Mouse (Mus musculus) thymus, postnatal 4 days (tissue): ENCODE data around the gene 2610028H24Rik.

Experiments
- DNase-seq: peaks from one replicate; pipeline ENCODE4 v3.0.0; 2021

Gene 2610028H24Rik

DNA sequence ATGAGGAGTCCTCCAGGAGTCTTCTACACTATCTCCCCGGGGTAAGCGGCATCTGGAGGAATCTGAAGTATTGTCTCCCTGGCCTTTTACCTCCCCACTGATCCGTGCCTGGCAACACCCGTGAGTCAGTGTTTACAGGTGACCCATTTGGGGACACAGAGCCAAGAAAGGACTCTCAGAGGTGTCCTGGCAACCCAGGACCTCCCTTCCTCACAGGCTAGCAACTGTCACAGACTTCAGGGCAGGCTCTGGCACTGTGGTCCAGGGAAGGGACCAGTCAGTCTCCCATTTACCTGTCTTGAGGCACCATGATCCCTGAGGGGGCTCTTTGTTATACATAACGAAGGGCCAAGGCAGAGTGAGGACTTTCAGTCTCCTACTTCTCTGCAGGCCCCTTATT lies at the start of gene 2610028H24Rik:
2610028H24Rik (plus strand) TSS at position 231 of the 400 bp plus-strand sequence.
- DNase-seq, result no peak

DNA sequence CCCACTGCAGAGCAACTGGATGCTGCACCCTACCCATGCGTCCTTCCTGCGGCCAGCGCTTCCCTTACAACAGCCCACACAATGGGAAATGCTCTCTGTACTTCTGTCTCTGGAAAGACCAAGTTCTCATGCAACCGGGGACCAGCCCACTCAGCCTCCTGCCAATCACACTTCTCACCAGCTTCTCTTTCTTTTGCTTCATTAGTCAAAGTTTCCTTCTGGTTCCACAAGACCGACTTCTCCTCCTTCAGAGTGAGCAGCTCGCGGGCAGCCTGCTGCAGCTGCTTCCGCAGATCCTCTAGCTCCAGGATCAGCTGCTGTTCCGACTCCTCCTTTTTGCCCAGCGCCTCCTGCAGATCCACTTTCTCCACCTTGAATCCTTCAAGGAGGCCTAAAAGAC lies 40.4 kb upstream of the 2610028H24Rik start:
- DNase-seq, result no peak

DNA sequence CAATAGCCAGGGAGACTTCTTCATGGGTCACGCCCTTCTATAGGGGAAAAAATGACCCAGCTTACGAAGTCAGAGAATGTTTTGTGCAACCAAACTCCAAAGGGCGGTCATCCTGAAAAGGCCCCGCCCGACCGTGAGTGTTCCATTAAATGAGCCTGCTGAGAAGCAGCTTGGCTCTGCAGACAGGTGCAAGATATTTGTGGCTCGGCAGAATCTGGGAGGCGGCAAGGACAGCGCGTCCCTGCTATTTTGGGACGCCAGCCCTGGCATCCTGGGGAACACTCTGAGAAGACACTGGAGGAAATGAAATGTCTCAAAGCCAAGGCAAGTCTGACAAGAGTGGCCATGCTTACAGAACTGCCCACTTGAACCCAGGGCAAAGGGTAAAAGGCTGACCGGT lies 32.1 kb upstream of the 2610028H24Rik start:
- DNase-seq, result no peak

DNA sequence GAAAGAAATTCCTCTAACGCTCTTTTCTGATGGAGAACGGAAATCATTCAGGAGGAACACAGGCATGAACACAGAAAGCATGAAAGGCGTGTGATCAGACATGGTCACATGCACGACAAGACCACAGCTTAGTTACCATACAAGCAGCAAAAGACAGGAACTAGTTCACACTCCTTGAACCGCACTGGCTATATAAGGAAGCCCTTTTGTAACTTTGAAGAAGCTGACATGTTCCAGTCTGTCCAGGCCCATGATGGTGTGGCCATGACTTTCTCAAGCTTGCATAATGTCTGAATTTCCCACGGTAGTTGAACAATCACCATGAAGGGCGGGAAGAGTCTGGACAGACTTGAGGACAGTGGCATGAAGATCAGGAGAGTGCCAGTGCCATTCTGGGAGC lies 23.2 kb upstream of the 2610028H24Rik start:
- DNase-seq, result no peak

DNA sequence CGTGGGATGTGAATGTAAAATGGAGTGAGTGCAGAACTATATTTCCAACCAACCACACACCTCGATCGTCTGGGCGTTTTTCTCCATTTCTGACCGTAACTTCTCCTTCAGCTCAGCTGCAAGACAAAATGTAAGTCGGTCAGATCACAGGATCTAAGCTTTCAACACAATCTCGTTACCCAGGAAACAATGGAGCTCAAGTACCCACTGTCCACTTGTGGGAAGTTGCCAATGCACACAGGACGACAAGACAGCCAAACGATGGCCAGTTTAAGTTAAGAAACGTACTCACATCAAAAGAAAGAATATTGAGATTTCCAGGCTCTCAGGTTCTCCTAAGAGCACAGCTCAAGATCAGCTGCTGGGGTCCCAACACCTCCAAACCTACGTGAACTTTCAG lies 15.0 kb upstream of the 2610028H24Rik start:
- no peak for DNase-seq

DNA sequence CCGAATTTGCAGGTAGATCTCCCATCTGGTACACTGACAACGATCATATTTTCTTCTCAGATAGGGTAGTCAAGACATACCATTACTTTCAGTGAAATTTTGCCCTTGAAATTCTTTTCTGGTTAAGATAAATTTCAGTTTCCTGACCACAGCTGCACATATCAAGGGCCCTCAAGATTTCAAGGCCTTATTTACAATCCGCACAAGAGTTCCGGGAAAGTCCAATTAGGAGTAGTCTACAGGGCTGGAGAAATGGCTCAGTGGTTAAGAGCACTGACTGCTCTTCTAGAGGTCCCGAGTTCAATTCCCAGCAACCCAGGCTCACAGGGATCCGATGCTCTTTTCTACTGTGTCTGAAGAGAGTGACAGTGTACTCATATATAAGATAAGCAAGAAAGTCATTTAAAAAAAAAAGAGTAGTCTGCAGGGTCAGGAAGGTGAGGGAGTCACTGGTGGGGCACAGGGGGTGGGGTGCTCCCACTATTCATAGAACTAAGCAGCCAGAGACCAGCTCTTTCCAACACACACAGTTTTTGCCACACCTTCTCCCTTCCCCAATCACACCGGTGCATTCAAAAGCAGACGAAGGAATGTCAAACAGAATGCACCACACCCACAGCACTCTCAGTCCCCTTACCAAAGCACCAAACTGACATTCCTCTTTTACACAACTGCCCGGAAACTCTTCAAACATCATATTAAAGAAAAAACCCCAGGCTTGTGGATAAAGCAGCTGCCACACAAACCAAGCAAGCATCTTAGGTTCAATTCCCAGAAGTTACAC lies 9.6 kb upstream of the 2610028H24Rik start:
- no peak for DNase-seq

DNA sequence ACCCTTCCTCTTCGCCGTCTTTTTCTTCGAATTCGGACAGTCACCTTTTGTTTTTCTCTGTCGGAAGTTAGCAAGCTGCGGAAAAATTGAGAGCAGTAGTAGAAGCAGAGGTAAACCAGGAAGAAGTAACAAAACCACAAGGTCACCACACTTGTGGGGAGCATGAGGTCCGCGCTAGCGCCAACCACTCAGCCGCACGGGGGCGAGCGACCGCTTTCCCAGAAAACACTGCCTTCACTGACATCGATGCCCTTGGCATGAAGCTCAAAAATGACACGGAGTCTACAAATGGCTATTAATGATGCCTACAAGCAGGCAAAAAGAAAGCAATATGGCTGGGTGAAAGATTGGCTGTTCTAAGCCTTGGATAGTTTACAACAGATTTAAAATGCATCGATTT lies 8.6 kb upstream of the 2610028H24Rik start, which contains the start of gene AC141477.1:
AC141477.1 (minus strand) TSS at position 164 of the 400 bp plus-strand sequence.
- DNase-seq, result peak; percentile 32

DNA sequence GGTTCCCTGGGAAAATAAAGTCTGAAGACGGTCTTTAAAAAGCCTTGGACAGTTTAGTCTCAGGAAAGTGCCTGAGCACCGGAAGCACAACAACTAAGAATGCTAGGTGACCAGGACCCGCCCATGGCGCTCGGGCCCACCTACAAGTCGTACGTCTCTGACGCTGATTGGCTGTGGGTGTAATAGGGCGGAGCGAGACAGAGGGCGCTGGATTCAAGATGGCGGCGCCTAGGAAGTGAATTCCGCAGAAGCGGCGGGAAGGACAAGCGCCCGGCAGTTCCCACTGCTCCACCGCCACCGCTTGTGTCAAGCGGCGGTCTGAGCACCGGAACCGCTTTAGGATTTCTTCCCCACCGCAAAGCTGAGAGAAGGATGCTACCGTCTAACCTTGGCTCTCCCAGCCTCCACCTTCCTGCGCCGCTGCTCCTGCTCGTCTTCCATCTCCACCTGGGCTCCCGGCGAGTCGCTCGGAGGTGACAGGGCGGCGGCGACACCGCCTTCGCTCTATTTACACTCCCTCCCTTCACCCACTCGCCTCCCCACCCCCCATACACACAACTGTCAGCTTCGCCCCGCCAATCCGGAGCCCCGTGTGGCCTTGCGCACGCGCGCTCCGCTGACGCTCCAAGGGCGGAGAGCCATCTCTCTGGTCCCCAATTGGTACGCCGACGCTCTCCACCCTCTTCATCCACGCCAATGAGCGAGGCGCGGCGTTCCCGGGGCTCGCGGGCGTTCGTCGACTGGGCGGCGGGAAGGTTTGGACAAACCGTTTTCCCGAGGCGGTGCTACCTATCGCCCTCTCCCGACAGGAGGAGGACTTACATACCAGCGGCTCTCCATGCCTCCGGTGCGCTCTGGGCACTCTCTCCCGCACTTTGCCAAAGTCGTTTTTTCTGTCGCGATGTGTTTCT lies 6.4 kb upstream of the 2610028H24Rik start, which contains the start of gene Pcnt:
Pcnt (minus strand) TSS at position 609 of the 911 bp plus-strand sequence.
- peak; percentile 96 for DNase-seq

DNA sequence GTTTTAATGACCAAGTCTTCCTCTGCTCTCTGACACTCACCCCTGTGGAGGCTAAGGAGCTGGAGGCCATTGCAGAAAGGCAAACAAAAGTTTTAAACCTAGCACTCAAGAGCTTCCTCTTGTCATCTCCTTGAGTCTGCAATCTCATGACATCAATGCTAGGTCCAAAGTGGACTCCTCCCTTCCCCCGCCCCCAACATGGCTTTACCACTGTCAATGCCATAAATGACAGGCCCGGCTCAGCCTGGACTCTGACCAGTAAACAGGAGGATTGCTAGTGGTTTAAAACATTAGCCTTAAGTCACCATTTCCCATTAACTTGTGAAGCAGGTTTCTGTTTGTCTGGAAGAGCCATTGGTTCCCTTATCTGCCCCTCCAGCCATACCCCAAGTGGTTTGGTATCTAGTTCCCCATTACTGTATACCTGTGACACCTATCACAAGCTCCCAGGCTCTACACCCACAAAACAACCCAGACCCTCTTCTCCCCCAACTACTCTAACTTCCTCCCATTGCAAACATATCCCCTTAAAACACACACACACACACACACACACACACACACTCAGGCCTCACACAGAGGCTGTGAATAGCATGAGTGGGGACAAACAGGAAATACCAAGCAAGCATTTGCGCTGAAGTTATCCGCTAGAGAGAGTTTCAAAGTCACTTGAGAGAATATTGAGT lies 2.7 kb upstream of the 2610028H24Rik start:
- no peak for DNase-seq

DNA sequence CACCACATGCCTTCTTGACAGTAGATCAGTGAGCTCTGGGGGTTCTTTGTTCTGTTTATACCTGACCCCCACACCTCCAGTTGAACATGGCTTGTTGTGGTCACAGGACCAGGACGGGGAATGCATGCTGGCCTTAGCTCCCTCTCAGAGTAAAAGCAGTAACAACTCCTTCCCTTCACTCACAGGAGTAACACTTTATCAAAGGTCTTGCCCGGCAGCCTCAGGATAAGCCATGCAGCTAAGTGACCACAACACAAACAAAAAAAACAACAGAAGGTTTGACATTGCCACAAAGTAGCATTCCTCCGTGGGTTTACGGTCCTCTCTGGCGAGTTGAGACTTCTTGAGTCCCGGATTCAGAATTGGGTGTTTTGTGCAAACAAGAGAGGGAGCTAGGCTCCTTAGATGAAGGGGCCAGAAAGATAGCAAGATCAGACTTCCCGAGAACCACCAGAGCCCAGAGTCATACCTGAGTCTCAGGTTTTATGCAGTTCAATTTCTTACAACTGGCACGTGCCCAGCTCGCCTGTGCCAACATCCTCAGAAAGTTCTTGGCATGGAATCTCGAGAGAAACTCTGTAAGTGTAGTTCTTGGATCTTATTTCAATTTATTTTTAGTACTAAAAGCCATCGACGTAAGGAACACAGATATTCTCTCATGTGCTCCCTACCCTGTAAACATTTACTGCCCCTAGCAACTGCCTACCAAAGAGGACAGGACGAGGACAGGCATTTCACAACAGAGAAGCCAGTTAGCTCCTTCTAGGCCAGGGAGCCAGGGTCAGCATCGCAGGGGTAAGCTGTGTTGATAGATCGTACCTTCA lies 1.3 kb upstream of the 2610028H24Rik start:
- DNase-seq, result no peak

DNA sequence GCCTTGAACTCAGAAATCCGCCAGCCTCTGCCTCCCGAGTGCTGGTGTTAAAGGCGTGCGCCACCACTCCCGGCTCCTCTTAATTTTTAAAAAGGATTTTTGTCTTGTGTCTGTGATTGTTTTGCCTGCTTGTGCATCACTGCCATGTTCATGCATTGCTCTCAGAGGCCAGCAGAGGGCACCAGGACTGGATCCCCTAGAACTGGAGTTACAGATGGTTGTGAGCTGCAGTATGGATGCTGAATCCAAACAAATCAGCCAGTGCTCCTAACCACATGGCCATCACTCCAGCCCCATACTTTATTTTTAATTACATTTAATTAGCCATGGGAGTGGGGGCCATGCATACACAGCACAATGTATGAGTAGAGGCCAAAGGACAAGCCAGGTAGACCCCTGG lies 6.4 kb downstream of the 2610028H24Rik start:
- peak; percentile 68 for DNase-seq

DNA sequence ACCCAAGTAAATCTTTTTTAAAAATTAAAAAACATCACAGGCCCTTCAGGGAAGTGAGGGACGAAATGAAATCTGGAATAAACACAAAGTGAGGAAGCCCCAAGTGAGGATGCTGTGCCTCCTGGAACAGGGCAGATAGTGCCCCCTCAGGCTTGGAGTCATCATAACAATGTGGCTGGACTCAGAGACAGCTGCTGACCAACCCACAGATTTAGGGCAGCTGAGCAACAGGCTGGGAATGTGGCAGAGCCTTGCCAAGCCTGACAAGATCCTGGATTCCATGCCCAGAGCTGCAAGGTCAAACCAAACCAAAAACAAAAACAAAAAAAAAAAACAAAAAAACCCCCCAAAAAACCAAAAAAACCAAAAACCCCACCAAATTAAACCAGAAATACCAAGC lies 12.4 kb downstream of the 2610028H24Rik start:
- DNase-seq, result no peak

DNA sequence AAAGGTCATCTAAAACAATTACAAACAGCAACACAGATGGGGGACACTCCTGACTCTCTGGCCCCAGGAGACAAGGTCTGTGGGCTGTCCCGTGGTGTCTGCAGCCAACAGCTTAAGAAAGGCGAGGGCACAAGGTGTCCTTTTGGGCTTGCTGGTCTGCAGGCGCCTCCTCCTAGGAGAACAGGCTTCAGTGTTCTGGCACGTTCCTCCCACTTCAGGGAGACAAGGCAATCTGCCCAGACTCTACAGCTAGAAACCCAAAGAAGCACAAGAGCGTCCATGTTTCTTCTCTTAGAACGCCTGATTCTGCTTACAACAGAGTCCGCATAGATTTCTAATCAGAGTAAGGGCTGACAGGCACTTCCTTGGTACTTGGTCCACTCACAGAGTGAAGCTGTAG lies 13.4 kb downstream of the 2610028H24Rik start:
- DNase-seq, result no peak

DNA sequence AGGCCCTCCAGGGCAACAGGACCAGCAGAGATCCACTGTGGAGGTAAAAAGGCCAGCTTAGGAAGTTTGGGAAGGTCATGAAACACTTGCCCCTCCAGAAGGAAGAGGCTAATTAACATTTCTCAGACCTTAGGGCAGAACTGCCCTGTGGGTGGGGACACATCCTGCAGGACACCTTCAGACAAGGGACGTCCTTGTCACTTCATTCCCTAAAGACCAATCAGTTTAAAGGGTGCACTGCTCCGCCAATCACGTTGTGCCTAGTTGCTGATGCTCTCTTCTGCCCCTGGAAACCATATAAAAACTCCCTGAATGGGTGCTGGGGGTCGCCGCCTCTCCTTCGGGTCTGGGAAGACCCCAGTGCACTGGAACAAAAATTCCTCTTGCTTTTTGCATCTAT lies 13.8 kb downstream of the 2610028H24Rik start:
- DNase-seq, result no peak

DNA sequence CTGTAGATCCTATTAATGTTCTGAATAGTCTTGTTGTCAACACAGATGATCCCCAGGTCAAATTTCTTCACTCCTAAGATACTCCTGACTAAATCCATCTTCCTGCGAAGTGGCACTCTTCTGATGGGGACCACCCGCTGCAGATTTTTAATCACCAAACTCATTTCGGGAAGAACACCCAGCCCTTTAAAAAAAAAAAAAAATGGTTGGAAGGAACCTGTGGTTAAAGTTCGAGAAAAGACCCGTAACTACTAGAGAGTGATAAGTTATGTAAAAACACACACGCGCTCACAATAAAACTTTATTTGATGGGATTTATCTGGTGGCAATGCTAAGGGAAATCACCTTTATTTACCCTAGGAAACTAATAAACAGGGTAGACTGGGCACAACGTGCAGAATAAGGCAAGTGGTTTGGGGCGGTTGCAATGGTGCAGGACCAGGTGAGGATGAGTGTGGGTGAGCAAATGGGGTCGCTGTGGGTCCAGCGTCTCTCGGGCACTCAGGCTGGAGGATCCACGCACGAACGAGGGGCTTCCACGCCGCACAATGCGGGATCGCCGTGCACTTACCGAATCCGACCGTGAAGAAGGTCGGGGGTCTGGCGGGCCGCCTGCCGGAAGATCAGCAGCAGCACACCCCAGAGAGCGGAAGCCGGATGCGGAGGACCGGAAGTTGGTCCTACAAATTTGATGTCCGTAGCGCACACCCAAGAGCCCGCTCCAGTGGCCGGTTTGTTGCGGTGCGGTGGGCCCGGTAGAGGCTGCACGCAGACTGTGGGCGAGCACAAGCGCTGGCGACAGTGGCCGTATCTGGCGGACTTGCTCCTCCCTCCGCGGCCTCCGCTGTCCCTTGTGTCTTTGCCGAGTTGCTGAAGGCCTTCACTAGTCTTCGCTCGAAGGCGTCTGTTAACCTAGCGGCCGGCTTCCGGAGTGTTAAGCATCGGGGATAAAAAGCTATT lies 19.6 kb downstream of the 2610028H24Rik start, which contains the start of the genes Mcm3ap and Ybey:
Mcm3ap (plus strand) TSS at position 725 of the 960 bp plus-strand sequence.
Ybey (minus strand) TSS at position 912 of the 960 bp plus-strand sequence.
- DNase-seq, result peak; percentile 89

DNA sequence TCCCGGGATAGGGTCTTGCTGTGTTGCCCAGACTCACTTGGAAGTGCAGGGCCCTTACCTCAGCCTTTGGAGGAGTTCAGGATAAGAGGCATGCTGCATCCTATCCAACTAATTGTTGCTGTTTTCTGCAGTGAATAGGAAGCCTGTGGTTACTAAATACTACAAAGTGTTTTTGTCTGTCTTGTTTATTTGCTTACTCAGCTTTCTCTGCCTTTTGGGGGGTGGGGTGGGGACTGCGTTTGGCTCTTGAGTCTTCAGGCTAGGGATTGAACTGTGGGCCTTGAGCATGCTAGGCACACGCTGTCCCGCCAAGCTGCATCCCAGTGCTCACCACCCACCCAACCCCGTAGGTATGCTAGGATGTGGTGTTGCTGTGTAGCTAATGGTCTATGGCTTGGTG lies 24.9 kb downstream of the 2610028H24Rik start:
- no peak for DNase-seq

DNA sequence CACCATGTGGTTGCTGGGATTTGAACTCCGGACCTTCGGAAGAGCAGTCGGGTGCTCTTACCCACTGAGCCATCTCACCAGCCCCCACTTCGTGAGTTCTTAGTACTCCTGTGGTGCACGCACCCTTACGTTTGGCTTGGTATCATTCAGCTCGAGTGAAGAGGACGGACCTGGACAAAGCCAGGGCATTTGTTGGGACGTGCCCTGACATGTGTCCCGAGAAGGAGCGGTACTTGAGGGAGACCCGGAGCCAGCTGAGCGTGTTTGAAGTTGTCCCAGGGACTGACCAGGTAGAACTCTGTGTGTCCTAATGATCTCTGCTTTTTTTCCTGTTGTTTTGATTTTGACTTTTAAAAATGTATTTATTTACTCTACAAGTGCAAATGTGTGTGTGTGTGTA lies 32.0 kb downstream of the 2610028H24Rik start:
- no peak for DNase-seq

DNA sequence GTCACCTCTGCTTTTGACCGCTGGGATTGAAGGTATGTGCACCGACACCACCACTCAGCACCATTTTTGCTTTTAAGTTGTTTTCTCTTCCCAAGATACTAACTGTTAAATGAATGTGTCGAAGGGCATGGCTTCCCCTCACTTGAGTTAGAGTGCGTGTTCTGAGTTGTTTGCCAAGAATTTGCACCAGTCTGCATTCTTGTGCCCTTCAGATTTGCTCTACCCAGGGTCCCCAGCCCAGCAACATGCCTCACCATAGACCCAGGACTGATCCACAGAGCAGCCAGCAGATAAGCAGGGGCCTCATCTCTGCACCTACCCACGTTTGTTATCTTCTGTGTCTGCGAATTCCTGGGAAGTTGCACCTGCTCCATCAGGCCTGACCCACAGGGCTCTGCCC lies 32.6 kb downstream of the 2610028H24Rik start:
- DNase-seq, result no peak

DNA sequence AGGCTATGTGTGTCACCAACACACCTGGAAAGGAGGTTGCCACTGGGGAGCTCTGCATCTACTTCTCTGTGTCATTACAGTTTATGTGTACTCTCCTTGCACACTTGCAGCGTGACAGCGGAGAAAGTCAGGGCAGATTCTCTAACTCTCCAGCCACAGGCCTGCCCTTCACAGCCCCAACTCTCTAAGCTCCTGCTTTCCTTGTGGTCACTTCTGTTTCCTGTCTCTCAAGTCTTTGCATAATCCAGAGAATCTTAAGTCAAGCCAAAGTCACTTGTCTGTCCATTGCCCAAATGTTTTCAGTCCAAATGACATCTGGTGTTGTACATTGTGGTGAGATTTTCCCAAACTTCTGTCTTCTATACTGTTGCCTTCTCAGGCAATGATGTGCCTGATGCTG lies 37.4 kb downstream of the 2610028H24Rik start:
- DNase-seq, result no peak

DNA sequence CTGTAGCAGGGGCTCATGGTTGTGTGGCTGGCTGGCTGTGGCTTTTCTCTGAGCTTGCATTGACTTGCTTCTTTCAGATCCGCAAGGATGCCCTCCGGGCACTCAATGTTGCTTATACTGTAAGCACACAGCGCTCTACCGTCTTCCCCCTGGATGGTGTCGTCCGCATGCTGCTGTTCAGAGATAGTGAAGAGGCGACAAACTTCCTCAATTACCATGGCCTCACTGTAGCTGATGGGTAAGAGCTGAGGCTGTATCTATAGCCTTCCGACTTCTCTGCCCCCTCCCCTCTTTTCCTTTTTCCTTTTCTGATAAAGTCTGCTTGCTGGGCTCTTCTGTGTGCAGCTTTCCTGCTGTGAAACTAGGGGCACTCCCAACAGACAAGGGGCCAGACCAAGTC lies 39.4 kb downstream of the 2610028H24Rik start:
- DNase-seq, result no peak

DNA sequence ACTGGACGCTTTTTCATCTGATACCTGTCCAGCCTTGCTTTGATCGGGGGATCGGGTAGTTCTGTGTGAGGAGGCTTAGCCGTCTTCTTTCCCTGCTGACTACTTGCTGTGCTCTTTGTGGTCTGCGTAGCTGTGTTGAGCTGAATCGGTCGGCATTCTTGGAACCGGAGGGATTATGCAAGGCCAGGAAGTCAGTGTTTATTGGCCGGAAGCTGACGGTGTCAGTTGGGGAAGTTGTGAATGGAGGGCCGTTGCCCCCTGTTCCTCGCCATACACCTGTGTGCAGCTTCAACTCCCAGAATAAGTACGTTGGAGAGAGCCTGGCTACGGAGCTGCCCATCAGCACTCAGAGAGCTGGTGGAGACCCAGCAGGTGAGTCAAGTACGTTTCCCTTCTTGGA lies 40.3 kb downstream of the 2610028H24Rik start:
- no peak for DNase-seq
